Mouse (Mus musculus): ENCODE data around the gene Asic3.
"Not testable (repeated sequence)": the region's sequence is repeated elsewhere in the genome, so short reads cannot be mapped to it uniquely, and the experiment has no call there.

Gene Asic3

DNA sequence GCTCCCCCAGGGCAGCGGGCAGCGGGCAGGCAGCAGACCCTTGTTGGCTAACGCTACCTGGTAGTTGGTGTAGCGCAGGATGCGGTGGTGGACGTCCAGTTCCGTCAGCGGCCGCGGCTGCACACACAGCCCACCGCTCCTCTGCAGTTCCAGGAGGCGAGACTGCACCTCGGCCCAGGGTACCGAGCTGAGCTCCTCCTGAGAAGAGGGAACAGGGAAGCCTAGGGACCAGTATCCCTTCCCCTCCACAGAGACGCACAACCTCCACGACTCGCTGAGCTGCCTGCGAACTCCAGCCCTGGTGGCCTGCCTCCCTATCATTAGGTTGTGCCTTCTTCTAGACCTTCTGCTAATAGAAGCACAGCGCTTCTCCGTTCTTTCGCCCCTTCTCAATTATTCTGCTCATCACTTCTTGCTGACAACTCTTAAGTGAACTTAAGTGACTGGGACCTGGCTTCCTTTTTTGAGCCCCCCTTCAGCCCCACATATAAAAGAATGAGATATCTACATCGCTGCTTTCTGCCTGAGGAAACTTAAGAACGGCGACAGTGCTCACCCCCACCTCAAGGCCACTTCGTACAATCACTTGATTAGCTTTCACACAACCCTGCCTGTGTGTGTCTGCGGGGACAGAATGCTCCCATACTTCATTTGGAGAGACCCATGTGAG lies 24.8 kb upstream of the Asic3 start:
- DNase-seq: no peak

GRCm38 (mm10) chr5:24389011-24389657 lies 24.1 kb upstream of the Asic3 start:
- no peak for DNase-seq

DNA sequence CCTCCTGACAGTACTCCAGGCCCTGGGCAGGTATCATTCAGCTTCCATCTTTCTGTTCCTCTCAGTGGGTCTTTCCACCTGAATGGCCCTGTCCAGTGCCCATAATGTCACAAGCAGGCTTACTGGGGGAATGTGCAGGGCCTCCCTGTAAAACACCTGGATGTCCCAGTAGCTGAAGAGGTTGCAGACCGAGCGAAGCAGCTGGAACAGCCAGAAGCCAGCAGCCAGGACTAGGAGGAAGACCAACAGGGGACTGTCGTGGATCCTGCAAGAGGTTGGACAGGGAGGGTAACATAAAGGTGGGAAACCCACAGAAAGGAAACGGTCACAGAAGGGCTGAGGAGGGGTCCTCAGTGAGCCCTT lies 23.6 kb upstream of the Asic3 start:
- no peak for DNase-seq

- DNase-seq: no peak
These were observed 21.3 kb upstream of the Asic3 start, which contains the start of gene Atg9b for GRCm38 (mm10) chr5:24391864-24392263. Atg9b (minus strand) TSS chr5:24392143.

DNA sequence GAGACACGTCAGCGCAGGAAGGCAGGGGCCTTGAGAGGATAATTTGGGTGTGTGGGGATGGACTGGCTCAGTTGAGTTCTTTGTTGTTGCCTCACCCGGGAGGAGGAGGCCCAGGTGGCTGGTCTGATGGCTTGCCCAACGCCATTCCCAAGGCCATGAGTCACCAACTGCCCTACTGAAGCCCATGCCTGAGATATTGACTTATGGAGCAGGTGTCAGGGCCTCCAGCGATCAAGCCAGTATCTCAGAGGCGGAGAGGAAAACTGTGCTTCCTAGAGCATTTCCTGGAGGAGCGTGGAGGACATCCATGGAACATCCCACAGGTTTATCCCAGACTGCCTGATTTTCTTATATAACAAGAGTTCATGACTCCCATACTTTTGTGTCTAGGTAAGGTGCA lies 20.5 kb upstream of the Asic3 start:
- no peak for DNase-seq

- peak; percentile 76 for DNase-seq
These were observed 19.7 kb upstream of the Asic3 start, which contains the start of gene Abcb8 for GRCm38 (mm10) chr5:24393392-24393997. Abcb8 (plus strand) TSS chr5:24393663.

GRCm38 (mm10) chr5:24394165-24394894 lies 18.9 kb upstream of the Asic3 start:
- peak; percentile 99 for DNase-seq

DNA sequence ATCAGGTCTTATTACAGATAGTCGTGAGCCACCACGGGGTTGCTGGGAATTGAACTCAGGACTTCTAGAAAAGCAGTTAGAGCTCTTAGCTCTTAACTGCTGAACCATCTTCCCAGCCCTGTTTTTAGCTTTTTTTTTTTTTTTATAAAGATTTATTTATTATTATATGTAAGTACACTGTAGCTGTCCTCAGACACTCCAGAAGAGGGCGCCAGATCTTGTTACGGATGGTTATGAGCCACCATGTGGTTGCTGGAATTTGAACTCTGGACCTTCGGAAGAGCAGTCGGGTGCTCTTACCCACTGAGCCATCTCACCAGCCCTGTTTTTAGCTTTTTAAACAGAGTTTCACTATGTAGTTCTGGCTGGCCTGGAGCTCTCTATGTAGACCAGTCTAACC lies 16.9 kb upstream of the Asic3 start:
- not testable (repeated sequence) for DNase-seq

DNA sequence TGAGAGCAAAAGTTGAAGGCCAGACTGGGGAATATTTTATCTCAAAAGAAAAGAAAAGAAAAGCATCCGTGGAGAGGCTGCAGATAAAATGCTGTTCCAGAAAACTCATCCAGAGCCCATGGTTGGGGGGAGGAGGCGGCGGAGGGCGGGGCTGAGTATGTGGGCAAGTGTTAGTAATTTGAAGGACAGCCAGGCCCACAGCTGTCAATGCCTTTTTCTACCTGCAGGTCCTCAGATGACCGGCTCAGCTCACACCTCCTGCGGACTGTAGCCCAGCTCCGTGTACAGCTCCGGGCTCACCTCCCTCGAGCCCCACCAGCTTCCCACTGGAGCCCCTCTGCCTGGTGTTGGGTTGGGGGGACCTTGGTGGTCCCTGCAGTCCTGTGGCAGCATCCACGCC lies 13.5 kb upstream of the Asic3 start:
- no peak for DNase-seq

- no peak for DNase-seq
These were observed 12.8 kb upstream of the Asic3 start for GRCm38 (mm10) chr5:24400362-24400761.

- no peak for DNase-seq
These were observed 12.1 kb upstream of the Asic3 start for GRCm38 (mm10) chr5:24400911-24401605.

- DNase-seq: no peak
These were observed 11.2 kb upstream of the Asic3 start for GRCm38 (mm10) chr5:24401969-24402368.

GRCm38 (mm10) chr5:24404594-24405360 lies 8.4 kb upstream of the Asic3 start:
- no peak for DNase-seq

DNA sequence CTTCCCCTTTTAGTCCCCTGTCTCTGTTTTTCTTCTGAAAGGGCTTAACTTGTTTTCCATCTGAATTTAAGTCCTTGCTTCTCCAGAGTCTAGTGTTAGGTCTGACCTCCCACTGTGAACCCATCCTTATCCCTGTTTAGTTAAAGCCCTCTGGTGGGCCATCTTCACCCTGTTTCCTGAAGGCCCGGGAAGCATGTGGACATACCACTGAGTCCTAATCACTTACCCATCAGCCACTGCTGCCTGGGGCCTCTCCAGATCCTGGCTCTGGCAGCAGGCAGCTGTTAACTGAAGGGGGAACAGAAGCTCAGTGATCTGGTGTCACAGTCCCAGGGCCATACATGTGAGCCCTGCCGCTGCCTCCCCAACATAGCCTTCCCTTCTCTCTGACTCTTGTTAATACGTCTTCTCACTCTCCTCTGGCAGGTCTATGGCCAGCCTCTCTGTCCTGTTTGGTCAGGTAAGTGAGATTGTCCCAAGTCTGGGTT lies 7.8 kb upstream of the Asic3 start:
- no peak for DNase-seq

- peak; percentile 32 for DNase-seq
These were observed 4.5 kb upstream of the Asic3 start for GRCm38 (mm10) chr5:24408651-24409050.

- no peak for DNase-seq
These were observed 3.7 kb upstream of the Asic3 start for GRCm38 (mm10) chr5:24409466-24409865.

GRCm38 (mm10) chr5:24412063-24412462 lies 1.1 kb upstream of the Asic3 start:
- DNase-seq: no peak

- no peak for DNase-seq
These were observed 746 bp downstream of the Asic3 start for GRCm38 (mm10) chr5:24413938-24414337.

DNA sequence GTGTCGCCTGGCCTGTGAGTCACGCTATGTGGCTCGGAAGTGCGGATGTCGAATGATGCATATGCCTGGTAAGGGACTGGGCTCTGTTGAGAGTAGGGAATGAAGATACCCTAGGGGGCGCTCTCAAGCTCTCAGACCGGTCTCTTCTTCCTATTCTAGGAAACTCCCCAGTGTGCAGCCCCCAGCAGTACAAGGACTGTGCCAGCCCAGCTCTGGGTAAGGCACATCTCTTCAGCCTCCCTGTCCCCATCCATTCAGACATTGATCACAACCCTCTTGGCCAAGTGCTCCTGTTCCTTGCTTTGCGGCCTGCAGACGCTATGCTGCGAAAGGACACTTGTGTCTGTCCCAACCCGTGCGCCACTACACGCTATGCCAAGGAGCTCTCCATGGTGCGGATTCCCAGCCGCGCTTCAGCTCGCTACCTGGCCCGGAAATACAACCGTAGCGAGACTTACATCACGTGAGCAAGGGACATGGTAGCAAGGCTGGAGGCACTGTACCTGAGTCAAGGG lies 3.1 kb downstream of the Asic3 start:
- peak; percentile 74 for DNase-seq

DNA sequence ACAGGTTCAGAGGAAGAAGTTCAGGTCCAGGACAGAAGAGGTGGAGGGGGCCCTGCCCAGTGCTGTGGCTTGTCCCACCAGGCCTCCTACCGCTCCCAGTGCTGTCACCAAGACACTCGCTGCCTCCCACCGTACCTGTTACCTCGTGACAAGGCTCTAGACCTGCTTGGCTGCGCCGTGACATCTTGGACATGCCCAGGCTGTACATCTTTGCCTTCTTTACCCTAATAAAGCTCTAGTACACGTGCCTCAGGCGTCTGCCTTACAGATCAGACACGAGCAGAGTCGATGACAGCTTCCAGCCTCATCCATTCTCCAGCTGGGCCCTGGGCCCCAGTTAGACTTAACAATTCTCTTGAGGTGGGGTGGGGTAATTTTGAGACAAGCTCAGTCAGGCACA lies 4.4 kb downstream of the Asic3 start:
- no peak for DNase-seq

DNA sequence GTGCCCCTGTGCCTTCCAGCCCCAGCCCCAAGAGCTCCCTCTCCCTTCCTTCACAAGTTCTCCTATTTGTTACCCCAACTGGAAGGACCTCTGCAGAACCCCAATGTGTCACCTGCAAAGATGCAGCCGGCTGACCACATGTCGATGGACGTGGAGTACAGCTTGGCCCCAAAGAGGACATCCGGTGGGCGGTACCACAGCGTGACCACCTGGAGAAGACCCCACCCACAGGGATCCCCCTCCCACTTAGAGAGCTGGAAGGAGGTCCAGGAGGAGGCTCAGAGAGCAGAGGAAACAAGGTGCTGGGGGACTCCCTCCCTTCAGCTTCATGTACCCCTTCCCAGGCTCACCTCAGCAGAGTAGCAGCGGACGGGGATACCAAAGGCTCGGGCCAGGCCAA lies 7.2 kb downstream of the Asic3 start:
- no peak for DNase-seq
